Mouse (Mus musculus): ENCODE measurements around the gene Madd. TPM values are rescaled to one million over a fixed set of nuclear protein-coding genes. Genes with fewer than 3 reads are reported as not detected.

Gene Madd
- polyA plus RNA-seq, 1 experiment from 2014 or later: 13.7 TPM

DNA sequence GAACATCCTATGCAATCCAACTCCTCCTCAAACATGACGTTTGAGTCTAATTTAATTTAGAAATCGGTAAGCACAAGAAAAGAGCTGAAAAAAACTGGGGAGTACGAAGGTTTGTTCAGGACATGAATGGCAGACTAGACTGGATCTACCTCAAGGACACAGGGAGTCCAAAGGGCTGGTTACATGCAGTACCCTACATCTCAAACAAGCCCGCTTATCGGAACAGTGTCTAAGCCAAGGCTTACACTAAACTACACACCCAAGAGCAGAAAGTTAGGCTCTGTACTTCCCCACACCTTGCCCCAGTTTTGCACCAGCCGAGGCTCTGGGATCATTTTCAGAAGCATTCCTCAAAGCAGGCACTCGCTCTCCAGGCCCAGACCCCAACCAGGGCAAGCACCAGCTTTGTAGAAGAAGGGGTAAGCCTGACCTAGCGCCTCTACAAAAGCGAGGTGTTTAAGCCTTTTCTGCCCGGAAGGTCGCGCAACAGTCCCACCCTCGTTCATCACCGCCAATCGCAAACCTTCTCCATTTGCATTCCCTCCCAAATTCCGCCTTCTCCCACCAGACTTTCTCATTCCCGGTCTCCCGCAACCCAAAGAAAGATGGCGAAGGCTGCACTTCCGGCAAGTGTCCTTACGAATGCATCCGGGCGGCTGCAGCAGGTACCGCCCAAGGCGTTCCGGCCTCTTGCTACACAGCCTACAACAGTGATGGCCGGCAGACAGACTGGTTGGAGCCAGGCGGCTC lies 18.8 kb upstream of the Madd start, which contains the start of the genes Nr1h3 and Acp2:
Gene Nr1h3, minus strand, starts transcription at position 613 of the 750 bp plus-strand sequence.
Gene Acp2, plus strand, starts transcription at position 664 of the 750 bp plus-strand sequence.
- ATAC-seq (replicated peaks; ENCODE audit: low FRiP score): peak; percentile 93
- H3K4me1 ChIP-seq (replicated peaks; ENCODE audit: control insufficient read depth, insufficient read depth, low read length): 0 out of 2 replicates have a peak, but pooled peaks cover 3% of the 10 kb centered on the region
- DNase-seq (ENCODE audit: low spot score): peak; percentile 96
- H3K4me3 ChIP-seq (ENCODE audit: low read depth, low read length): peak within 1 kb of the TSS; percentile 68
- H3K27ac ChIP-seq (ENCODE audit: low read depth, low read length): peak within 1 kb of the TSS; percentile 78
- H3K27me3 ChIP-seq (replicated peaks; ENCODE audit: control insufficient read depth, insufficient read depth, low read length): no peaks in the 10 kb centered on the region
- 4% methylated on average over 28 of the region's 28 CpGs for WGBS
- H3K9me3 ChIP-seq (ENCODE audit: control insufficient read depth, low read length): no peaks in the 10 kb centered on the region
- peak within 1 kb of the TSS; percentile 83 for H3K4me2 ChIP-seq
- H3K9ac ChIP-seq (ENCODE audit: low read depth, low read length): peak within 1 kb of the TSS; percentile 74
- peaks cover 5% of the 10 kb centered on the region; the same call in 1 of the 2 replicates for H3K36me3 ChIP-seq (ENCODE audit: control insufficient read depth, insufficient read depth, low read length)

DNA sequence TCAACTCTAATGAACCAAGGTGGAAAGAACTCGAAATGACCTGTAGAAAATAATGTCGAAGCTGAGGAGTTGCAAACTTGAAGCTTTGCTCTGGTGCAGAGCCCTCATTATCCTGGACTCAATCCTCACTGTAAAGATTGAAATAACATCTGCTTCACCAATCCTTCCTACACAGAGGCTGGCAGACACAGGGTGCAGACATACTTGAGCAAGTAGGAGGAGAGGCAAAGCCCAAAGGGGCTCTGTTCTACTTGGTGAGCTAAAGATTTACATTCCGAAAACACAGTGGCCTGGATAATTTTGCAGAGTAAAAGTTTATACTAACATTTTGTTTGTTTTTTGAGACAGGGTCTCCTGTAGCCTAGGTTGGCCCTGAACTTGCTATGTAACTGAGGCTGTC lies 15.3 kb upstream of the Madd start:
- no peak for ATAC-seq (replicated peaks; ENCODE audit: low FRiP score)
- H3K4me3 ChIP-seq (ENCODE audit: low read depth, low read length): no peak overlapping the region
- no peak for DNase-seq (ENCODE audit: low spot score)
- 85% methylated on average over 3 of the region's 3 CpGs for WGBS
- peaks cover 11% of the 10 kb centered on the region for H3K4me1 ChIP-seq (replicated peaks; ENCODE audit: control insufficient read depth, insufficient read depth, low read length)
- H3K27me3 ChIP-seq (replicated peaks; ENCODE audit: control insufficient read depth, insufficient read depth, low read length): no peaks in the 10 kb centered on the region
- H3K9me3 ChIP-seq (ENCODE audit: control insufficient read depth, low read length): no peaks in the 10 kb centered on the region
- no peak overlapping the region for H3K9ac ChIP-seq (ENCODE audit: low read depth, low read length)
- no peak overlapping the region for H3K4me2 ChIP-seq
- H3K27ac ChIP-seq (ENCODE audit: low read depth, low read length): no peak overlapping the region
- H3K36me3 ChIP-seq (ENCODE audit: control insufficient read depth, insufficient read depth, low read length): no peaks in the 10 kb centered on the region

DNA sequence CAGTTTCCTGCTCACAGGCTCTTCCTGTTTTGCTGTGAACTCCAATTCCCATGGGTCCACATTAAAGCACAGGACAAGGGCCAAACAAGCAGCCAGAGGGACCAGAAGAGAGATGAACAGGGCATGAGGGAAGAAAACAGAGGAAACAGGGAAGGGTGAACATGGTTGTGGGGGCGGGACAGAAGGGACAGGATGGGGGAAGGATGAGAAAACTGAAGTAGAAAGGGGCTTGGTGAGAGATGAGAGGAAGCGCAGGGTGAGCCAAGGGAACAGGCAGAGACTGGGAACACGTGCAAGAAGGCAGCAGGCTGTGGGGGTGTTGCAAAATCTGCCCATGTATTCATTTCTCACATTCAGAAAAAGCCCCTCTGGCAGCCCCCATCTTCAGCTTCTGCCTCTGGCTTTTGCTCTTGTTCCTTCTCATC lies 13.0 kb upstream of the Madd start:
- Histone ChIP-seq H3K4me2 (no peak overlapping the region), H3K27me3 (replicated peaks; ENCODE audit: control insufficient read depth, insufficient read depth, low read length) (0 out of 2 replicates have a peak, but pooled peaks cover 3% of the 10 kb centered on the region), H3K27ac (ENCODE audit: low read depth, low read length) (no peak overlapping the region), H3K4me3 (ENCODE audit: low read depth, low read length) (no peak overlapping the region), H3K9me3 (ENCODE audit: control insufficient read depth, low read length) (no peaks in the 10 kb centered on the region), H3K36me3 (ENCODE audit: control insufficient read depth, insufficient read depth, low read length) (no peaks in the 10 kb centered on the region), H3K9ac (ENCODE audit: low read depth, low read length) (no peak overlapping the region), H3K4me1 (replicated peaks; ENCODE audit: control insufficient read depth, insufficient read depth, low read length) (peaks cover 8% of the 10 kb centered on the region)
- 60% methylated on average over 3 of the region's 3 CpGs for WGBS
- DNase-seq (ENCODE audit: low spot score): no peak
- no peak for ATAC-seq (replicated peaks; ENCODE audit: low FRiP score)

DNA sequence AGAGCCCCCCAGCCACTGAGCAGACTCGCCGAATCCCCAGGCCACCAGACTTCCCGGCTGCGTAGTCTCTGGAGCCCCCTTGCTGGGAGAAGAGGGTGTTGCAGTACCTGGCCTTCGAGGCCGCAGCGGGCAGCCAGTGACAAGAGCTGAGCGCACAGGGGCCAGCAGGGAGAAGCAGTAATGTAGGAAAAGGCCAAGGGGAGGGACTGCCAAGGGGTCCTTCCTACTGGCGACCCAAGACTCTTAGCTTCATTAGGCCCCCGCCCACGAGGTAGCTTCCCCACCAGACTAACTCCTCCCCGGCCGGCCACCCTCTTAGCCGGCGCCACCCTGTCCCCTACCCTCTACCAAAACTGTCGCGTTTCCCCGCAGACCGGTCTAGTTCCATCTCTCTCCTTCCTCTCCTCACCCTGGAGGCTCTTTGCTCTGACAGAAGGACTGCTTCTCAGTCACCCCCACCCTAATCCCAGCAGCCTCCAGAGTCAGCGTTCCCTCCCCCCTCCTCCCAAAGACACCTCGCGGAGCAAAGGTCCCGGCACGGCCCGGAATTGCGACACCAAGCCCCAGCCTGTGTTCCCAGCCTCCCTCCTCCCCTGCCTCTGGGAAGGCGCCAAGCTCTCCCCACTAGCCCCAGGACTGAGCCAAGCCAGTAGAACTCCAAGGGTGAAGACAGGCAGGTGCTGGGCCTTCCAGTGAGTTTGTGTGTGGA lies 11.1 kb upstream of the Madd start:
- Histone ChIP-seq H3K4me1 (replicated peaks; ENCODE audit: control insufficient read depth, insufficient read depth, low read length) (peaks cover 8% of the 10 kb centered on the region), H3K4me3 (ENCODE audit: low read depth, low read length) (peak overlapping the region; percentile 46), H3K27ac (ENCODE audit: low read depth, low read length) (peak overlapping the region; percentile 2; the same call in 1 of the 2 replicates), H3K9ac (ENCODE audit: low read depth, low read length) (peak overlapping the region; percentile 64), H3K4me2 (peak overlapping the region; percentile 78), H3K9me3 (ENCODE audit: control insufficient read depth, low read length) (no peaks in the 10 kb centered on the region), H3K36me3 (ENCODE audit: control insufficient read depth, insufficient read depth, low read length) (no peaks in the 10 kb centered on the region), H3K27me3 (replicated peaks; ENCODE audit: control insufficient read depth, insufficient read depth, low read length) (0 out of 2 replicates have a peak, but pooled peaks cover 3% of the 10 kb centered on the region)
- ATAC-seq (replicated peaks; ENCODE audit: low FRiP score) (peak; percentile 81), DNase-seq (ENCODE audit: low spot score) (peak; percentile 77)
- WGBS: 3% methylated on average over 27 of the region's 27 CpGs

DNA sequence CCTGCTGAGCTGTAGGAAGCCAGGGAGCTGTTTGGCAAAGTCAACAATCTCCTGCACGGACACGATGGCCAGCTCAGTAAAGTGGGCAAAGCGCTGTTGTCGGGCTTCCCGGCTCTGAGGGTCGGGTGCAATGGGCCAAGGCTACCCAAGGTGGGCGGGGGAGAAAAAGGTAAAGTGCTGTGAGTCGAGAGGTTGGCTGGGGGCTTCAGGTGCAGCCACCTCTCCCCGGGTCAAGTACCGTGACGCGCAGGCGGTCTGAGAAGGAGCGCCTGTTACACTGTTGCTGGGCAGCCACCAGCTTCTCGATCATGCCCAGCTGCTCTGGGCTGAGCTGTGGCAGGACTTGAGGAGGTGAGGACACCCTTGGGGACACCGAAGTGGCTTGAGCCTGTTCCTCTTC lies 6.9 kb upstream of the Madd start:
- H3K4me3 ChIP-seq (ENCODE audit: low read depth, low read length): no peak overlapping the region
- WGBS: 78% methylated on average over 16 of the region's 16 CpGs
- no peak for ATAC-seq (replicated peaks; ENCODE audit: low FRiP score)

DNA sequence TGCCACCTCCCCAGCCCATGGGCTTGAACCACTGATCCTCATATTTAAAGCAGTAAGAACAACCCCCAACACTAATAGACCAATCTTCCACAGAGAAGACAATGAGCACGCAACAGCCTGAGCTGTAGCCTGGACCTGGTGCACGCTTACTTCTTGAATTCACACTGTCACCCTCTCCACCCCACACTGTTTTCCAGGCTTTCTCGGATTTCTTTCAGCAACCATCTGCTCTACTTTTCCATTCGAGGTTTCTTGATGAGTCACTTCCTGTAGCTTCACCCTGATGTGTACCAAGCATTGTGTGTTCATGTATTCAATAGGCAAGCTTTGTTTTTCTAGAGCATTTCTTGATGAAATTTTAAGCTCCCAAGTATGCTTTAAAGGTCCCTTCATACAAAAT lies 3.8 kb upstream of the Madd start:
- H3K27ac ChIP-seq (ENCODE audit: low read depth, low read length): no peak overlapping the region
- ATAC-seq (replicated peaks; ENCODE audit: low FRiP score) (no peak), DNase-seq (ENCODE audit: low spot score) (no peak)
- peaks cover 9% of the 10 kb centered on the region for H3K4me1 ChIP-seq (replicated peaks; ENCODE audit: control insufficient read depth, insufficient read depth, low read length)
- no peaks in the 10 kb centered on the region for H3K9me3 ChIP-seq (ENCODE audit: control insufficient read depth, low read length)
- no peaks in the 10 kb centered on the region for H3K36me3 ChIP-seq (ENCODE audit: control insufficient read depth, insufficient read depth, low read length)
- H3K27me3 ChIP-seq (replicated peaks; ENCODE audit: control insufficient read depth, insufficient read depth, low read length): 0 out of 2 replicates have a peak, but pooled peaks cover 3% of the 10 kb centered on the region
- H3K4me3 ChIP-seq (ENCODE audit: low read depth, low read length): no peak overlapping the region
- WGBS: 57% methylated on average over 4 of the region's 4 CpGs
- no peak overlapping the region for H3K9ac ChIP-seq (ENCODE audit: low read depth, low read length)
- no peak overlapping the region for H3K4me2 ChIP-seq

More for the DNA sequence above, 6.9 kb upstream of the Madd start:
- Histone ChIP-seq H3K27ac (ENCODE audit: low read depth, low read length) (no peak overlapping the region), H3K9ac (ENCODE audit: low read depth, low read length) (no peak overlapping the region), H3K36me3 (ENCODE audit: control insufficient read depth, insufficient read depth, low read length) (no peaks in the 10 kb centered on the region), H3K27me3 (replicated peaks; ENCODE audit: control insufficient read depth, insufficient read depth, low read length) (0 out of 2 replicates have a peak, but pooled peaks cover 3% of the 10 kb centered on the region), H3K4me2 (no peak overlapping the region), H3K9me3 (ENCODE audit: control insufficient read depth, low read length) (no peaks in the 10 kb centered on the region), H3K4me1 (replicated peaks; ENCODE audit: control insufficient read depth, insufficient read depth, low read length) (peaks cover 8% of the 10 kb centered on the region)
- no peak for DNase-seq (ENCODE audit: low spot score)

DNA sequence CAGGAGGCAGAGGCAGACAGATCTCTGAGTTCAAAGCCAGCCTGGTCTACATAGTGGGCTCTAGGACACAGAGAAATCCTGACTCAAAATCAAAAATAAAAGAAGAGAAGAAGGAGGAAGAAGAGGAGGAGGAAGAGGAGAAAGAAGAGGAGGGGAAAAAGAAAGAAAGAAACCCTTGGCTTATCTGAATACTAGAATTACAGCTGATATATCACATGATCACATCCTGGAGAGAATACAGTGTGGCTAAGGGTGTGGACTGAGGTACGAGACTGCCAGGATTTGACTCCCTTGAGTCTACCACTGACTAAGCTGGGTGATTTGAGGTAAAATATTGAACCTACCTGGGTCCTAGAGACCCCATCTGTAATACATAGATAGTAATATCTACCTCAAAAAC lies 2.6 kb upstream of the Madd start:
- peaks cover 14% of the 10 kb centered on the region for H3K4me1 ChIP-seq (replicated peaks; ENCODE audit: control insufficient read depth, insufficient read depth, low read length)
- ATAC-seq (replicated peaks; ENCODE audit: low FRiP score): no peak
- H3K9me3 ChIP-seq (ENCODE audit: control insufficient read depth, low read length): no peaks in the 10 kb centered on the region
- no peak overlapping the region for H3K4me2 ChIP-seq
- no peak overlapping the region for H3K27ac ChIP-seq (ENCODE audit: low read depth, low read length)
- no peak for DNase-seq (ENCODE audit: low spot score)
- no peak overlapping the region for H3K9ac ChIP-seq (ENCODE audit: low read depth, low read length)
- H3K4me3 ChIP-seq (ENCODE audit: low read depth, low read length): no peak overlapping the region
- no peaks in the 10 kb centered on the region for H3K27me3 ChIP-seq (replicated peaks; ENCODE audit: control insufficient read depth, insufficient read depth, low read length)
- 54% methylated on average over 1 of the region's 1 CpGs for WGBS
- H3K36me3 ChIP-seq (ENCODE audit: control insufficient read depth, insufficient read depth, low read length): no peaks in the 10 kb centered on the region

DNA sequence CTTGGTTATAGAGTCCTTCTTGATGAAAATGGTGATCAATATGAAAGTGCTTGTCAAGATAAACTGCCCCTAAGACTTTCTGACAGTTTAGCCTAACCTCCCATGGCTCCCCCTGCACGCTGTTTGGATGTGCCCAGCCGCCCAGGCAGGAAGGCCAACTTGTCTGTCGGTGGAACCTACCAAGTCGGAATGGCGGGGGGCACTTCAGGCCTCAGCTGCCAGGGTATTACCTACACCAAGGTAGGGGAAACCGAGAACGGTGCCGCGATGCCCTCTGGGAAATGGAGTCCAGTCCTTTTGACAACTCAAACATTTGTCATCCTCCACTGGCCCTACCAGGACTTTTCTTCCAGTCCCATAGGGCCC lies 506 bp downstream of the Madd start:
- Histone ChIP-seq H3K27me3 (replicated peaks; ENCODE audit: control insufficient read depth, insufficient read depth, low read length) (no peaks in the 10 kb centered on the region), H3K9ac (ENCODE audit: low read depth, low read length) (peak overlapping the region; percentile 79), H3K4me3 (ENCODE audit: low read depth, low read length) (peak overlapping the region; percentile 87), H3K9me3 (ENCODE audit: control insufficient read depth, low read length) (no peaks in the 10 kb centered on the region), H3K36me3 (ENCODE audit: control insufficient read depth, insufficient read depth, low read length) (no peaks in the 10 kb centered on the region), H3K27ac (ENCODE audit: low read depth, low read length) (peak overlapping the region; percentile 53), H3K4me2 (peak overlapping the region; percentile 93), H3K4me1 (replicated peaks; ENCODE audit: control insufficient read depth, insufficient read depth, low read length) (peaks cover 17% of the 10 kb centered on the region)
- peak; percentile 93 for DNase-seq (ENCODE audit: low spot score)
- ATAC-seq (replicated peaks; ENCODE audit: low FRiP score): peak; percentile 96
- under 1% methylated on average over 9 of the region's 9 CpGs for WGBS
